Mouse (Mus musculus) right cerebral cortex, adult 18-20 months (tissue): ENCODE results near the gene Rnf220.
"Not testable (repeated sequence)": the region's sequence is repeated elsewhere in the genome, so short reads cannot be mapped to it uniquely, and the experiment has no call there.

Experiments used
- DNase-seq: peaks from one replicate; pipeline ENCODE4 v3.0.0; 2022; ENCODE audit warnings: mixed read lengths

The Rnf220 gene

GRCm38 (mm10) chr4:117259909-117260308, 236.9 kb downstream of the Rnf220 start:
- not testable (repeated sequence) for DNase-seq

DNA sequence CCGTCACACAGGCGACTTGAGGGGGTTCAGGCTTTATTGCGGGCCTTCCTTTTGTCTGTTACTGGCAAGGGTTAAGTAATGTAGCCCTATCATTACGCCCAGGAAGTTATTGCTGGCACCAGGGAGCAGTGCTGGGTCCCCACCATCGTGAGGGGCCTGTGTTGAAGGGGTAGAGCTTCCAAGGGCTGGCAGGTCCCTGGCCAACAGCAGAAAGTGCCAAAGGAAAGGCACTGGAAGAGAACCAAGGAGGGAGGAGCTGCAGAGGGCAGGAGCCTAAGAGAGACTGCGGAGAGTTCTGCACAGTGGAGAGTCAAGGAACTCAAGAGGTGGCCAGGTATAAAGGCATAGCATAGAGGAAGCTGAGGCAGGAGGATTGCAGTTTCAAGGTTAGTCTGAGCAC, 242.2 kb downstream of the Rnf220 start:
- DNase-seq = no peak

DNA sequence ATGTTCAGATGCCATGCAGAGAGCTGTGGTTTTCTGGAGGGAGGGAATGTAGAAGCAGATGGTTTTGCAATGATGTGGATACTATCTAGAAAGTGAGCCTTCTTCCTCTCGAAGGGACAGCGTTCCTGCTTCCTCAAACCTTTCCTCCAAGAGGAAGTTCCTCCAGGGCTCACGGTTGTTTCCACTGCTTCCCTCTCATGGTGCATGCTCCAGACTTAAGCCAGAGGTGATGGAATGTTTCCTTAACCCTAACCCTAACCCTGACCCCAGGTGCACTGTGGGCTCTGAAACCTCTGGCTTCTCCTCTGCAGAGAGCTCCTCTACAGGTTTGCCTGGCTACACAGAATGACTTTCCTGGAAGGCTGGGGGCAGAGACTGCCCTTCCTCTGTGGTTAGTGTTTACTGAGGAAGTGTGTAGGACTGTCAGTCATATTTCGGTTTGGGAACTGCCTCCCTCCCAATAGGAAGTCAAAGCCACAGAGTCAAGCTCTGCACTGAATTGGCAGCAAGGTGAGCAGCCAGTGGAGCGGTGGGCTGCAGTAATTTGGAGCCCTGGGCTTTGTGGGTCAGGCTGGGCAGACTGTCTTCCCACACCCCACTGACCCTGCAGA, 242.7 kb downstream of the Rnf220 start:
- DNase-seq = no peak

DNA sequence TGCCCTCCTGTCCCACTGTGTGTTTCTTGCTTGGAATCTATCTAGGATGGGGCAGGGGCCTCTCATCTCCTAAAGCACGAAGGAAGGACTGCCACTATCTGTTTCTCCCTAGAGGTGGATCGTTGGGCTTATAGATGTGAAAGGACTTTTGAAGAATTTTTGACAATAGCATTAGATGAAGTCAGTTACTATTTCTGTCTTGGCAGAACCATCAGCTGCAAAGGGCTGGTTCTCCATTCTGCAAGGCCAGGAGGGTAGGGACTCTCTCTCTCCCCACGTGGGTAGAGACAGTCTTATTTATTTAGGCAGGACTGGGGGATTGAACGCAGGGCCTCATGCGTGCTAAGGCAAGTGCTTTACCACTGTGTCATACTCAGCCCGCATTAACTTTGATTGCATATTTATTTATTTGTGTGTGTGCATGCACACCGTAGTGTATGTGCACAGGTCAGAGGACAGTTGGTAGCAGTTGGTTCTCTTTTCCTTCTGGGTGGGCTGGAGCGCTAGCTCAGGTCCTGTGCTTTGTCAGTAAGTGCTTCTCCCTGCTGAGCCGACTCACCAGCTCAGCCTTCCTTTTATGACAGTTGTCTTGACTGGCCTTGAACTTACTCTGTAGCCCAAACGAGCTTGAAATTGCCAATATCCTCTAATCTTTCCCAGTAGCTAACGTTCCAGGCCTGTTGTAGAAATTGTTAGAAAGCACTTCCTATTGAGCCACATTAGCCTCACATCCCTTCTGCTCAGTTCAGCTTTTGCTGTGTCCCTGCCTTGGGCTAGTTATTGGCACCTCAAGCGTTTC, 243.4 kb downstream of the Rnf220 start:
- no peak for DNase-seq

- no peak for DNase-seq
Observed at GRCm38 (mm10) chr4:117252755-117253154, 244.1 kb downstream of the Rnf220 start.

GRCm38 (mm10) chr4:117252351-117252750, 244.5 kb downstream of the Rnf220 start:
- DNase-seq = no peak

DNA sequence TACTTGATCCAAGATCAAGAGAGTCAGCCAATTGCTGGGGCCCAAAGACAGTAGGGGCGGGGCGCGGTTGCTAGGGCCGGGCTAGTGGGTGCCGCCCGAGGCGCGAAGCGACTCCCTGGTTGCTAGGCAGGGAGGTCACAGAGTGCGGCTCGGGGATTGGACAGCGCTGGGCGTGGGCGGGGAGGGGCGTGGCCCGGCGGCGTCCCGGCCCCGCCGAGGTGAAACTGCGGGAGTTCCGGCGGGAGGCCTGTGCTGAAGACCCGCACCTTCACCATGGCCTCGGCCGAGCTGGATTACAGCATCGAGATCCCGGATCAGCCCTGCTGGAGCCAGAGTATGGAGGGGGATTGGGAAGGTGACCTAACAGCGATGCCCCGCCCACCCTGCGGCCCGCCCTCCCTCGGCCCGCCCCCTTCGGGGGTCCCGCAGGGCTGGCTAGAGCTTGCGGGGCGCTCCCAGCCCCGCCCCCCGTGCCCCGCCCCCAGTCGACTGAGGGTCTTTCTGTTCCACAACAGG, 245.0 kb downstream of the Rnf220 start, which contains the start of the genes Tmem53 and Armh1:
Gene Tmem53 (plus strand): TSS at position 151 of the 516 bp plus-strand sequence.
Gene Armh1 (minus strand): TSS at position 325 of the 516 bp plus-strand sequence.
- DNase-seq = peak; percentile 80

DNA sequence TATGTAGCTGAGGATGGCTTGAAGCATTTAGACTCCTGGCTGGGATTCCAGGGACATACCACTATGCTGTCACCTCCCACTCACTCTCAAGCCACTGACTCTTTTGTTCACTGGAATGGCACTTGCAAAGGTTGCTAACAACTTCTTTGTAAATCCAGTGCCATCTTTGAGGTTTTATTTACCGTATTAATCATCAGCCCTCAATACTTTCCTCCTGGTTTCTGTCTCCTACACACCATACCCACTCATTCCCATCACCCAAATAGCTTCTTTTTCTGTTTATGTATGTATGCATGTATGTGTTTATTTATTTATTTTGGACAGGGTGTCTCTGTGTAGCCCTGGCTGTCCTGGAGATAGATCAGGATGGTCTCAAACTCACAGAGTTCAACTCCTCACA, 245.9 kb downstream of the Rnf220 start:
- no peak for DNase-seq

DNA sequence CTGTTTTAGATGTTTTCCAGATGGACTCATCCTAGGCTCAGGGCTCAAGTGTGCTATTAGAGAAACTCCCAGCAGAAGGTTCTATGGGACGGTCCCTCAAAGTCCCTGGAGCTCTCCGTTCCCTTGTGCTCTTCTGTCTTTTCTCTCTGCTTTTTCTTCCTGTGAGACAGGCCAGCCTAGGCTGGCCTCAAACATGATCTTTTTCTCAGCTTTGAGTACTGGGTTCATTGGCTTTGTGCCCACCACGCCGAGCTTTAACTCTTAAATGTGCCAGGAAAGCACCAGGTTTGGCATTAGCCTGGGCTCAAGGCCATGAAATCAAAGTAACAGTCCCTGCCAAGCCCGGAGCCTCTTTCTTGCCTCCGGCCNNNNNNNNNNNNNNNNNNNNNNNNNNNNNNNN, 256.0 kb downstream of the Rnf220 start:
- DNase-seq = no peak

DNA sequence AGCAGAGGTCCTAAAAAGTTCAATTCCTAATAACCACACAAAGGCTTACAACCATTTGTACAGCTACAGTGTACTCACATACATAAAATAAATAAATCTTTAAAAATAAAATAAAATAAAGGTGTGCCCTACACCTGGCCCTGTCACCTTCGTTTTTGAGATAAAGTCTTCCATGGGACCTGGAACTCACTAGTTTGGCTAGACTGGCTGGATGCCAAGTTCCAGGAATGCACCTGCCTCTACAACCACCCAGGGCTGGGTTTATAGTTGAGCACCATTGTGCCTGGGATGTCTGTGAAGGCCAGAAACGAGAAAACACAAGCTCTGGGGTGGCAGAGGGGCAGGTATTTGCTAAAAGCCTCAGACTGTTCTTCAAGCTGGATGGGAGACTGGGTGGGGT, 257.7 kb downstream of the Rnf220 start:
- no peak for DNase-seq

GRCm38 (mm10) chr4:117235822-117236221, 261.0 kb downstream of the Rnf220 start:
- DNase-seq = no peak

DNA sequence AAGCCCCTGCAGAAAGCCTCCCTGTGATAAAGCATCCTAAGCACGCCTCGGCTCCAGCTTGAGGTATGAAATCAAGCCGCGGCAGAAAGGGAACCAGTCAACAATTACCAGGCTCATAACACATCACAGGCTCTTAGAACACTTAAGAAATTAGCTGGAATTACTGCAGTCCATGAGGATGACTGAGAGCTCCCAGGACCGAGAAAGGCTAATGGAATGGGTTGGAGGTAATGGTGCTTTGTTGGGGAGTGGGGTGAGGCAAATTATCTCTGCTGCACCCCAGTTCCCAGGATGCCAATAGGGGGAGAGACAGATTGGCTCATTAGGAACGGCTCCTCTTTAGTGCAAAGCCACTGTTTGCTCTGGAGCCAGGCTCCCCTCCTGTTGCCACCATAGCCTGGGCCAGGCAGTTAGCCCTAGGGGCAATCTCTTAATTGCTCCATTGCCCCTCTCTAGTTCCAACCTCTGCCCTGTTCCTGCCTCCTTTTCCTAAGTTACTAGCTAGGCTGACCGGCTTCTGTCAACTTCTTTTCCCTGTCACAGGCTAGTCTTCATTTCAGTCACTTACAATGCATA, 262.6 kb downstream of the Rnf220 start:
- no peak for DNase-seq

DNA sequence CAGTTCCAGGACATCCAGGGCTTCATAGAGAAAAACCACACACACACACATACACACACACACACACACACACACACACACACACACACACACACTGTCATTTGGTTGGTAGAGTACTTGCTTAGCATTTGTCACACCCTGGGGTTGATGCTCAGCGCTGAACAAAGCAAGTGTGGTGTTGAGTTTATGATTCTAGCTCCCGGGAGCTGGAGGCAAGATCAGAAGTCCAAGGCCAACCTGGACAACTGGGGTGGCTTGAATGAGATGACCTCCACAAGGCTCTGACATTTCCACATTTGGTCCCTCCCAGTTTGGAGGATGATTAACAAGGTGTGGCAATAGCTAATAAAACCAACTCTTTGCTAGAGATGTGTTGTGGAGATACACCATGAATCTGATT, 265.6 kb downstream of the Rnf220 start:
- no peak for DNase-seq

- no peak for DNase-seq
Observed at GRCm38 (mm10) chr4:117230331-117230730, 266.5 kb downstream of the Rnf220 start.

DNA sequence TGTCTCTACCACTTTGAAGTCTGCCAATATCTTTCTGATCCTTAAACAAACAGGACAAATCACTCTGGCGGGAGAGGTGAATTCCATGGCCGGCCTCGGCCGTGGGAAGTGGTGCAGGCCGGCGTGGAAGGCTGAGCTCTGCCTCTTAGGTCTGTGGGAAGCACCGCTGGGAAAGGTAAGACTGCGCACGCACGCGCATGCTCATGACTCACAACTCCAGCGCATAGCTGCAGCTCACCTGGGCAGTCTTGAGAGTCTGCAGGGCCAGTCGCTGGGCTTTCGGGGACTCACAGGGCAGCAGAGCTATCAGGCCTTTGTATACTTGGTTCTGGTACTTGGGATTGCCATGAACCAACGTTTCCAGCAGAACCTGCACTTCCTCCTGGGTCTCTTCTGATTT, 267.3 kb downstream of the Rnf220 start:
- DNase-seq = no peak

- no peak for DNase-seq
Observed at GRCm38 (mm10) chr4:117225250-117225649, 271.6 kb downstream of the Rnf220 start.

DNA sequence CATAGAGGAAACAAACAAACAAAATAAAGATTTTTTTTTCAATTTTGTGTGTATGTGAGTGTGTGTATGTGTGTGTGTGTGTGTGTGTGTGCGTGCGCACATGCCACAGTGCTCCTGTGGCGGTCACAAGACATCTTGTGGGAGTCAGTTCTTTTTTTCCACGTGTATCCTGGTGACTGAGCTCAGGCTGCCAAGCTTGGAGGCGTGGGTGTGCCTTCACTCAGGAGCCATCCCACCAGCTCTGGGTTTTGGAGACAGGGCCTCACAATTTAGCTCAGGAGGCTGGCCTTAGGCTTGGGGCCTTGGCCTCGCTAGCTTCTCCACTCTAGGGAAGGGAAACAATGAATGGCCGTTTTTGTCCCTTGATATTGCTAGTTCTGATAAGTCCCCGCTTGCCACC, 272.7 kb downstream of the Rnf220 start:
- DNase-seq = peak; percentile 38

DNA sequence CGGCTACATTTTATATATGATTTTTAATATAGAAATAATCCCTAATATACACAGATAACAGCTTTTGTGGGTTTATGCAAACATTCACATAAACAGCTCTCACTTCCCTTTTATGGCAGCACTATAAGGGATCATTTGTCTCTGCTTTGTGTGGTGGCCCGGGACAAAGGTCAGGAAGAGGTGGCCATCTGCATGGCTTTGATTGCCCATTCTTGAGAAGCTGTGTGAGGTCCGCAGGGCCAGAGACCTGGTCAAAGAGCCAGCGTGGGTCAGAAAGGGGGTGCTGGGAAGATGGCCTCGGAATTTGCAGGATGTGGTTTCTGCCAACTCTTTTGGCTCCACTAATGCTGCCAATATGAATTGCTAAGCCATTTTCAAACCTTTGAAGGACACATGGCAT, 273.9 kb downstream of the Rnf220 start:
- DNase-seq = no peak

- no peak for DNase-seq
Observed at GRCm38 (mm10) chr4:117221836-117222235, 275.0 kb downstream of the Rnf220 start.
